Mouse (Mus musculus) thymus, adult 2 months (tissue): ENCODE results near the gene Ankrd34a.

Experiments used
- CTCF ChIP-seq: fragments of 200-500 bp; IDR thresholded peaks from 2 replicates; pipeline ENCODE4 v1.5.1; 2012; ENCODE audit warnings: mild to moderate bottlenecking, control low read depth, low read length, moderate library complexity, borderline replicate concordance; ENCODE audit not compliant: control insufficient read depth, poor library complexity, insufficient read depth; ENCODE audit errors: extremely low read depth
- POLR2A ChIP-seq: fragments of 200-500 bp; IDR thresholded peaks from 2 replicates; pipeline ENCODE4 v1.6.1; 2012; ENCODE audit warnings: mild to moderate bottlenecking, low read length, control low read depth, moderate library complexity; ENCODE audit not compliant: control insufficient read depth, poor library complexity, insufficient read depth; ENCODE audit errors: extremely low read depth

- TF ChIP-seq CTCF: no peak
- no peak for TF ChIP-seq POLR2A
Measured at GRCm38 (mm10) chr3:96577566-96577965, 18.9 kb upstream of the Ankrd34a start.
